Mouse (Mus musculus) liver, postnatal 0 days (tissue): ENCODE measurements around the gene Rnf150.

ENCODE experiments used
- CTCF ChIP-seq: sonication (generic); IDR thresholded peaks from 2 replicates; pipeline ENCODE4 v1.5.1; 2016; ENCODE audit warnings: antibody characterized with exemption, low read depth
- EP300 ChIP-seq: IDR thresholded peaks from 2 replicates; pipeline ENCODE4 v1.6.1; 2016; ENCODE audit warnings: antibody characterized with exemption, low read depth, mild to moderate bottlenecking

- TF ChIP-seq CTCF (no peak), EP300 (no peak)
Observed at GRCm38 (mm10) chr8:83041440-83041839, 178.3 kb downstream of the Rnf150 start.
